Comparison of ENCODE assay signal across 9 mouse cellular contexts in genomic region chr9:106123599-106123998, GRCm38 (mm10). TPM values are rescaled to one million over a fixed set of nuclear protein-coding genes. Genes with fewer than 3 reads are reported as not detected.
DNase-seq lines count a peak whose midpoint lies in the region; ATAC-seq and TF ChIP-seq lines count a peak whose summit lies in the region.
"Had no signal": no experiment of that assay in that cellular context is flagged by ENCODE, and none has a peak within 500 bp of the region (broad histone marks: within the 10 kb centered on the region; RNA-seq: fewer than 3 reads in every experiment).

No protein-coding gene starts in this region.

- TF ChIP-seq CTCF in heart, postnatal 0 days (IDR thresholded peaks at IDR 0.05; ENCODE audit: low read depth): peak; percentile 58
- peak; percentile 56 to 69 (median 60) for TF ChIP-seq CTCF in MEL (IDR thresholded peaks at IDR 0.05 in 2 of 3, conservative IDR thresholded peaks at IDR 0.05 in 1 of 3; ENCODE audit: control insufficient read depth in 1 of 3, insufficient read depth in 1 of 3, low read depth in 2 of 3, low read length in 3 of 3, poor library complexity in 1 of 3, severe bottlenecking in 1 of 3)

- no peak for TF ChIP-seq EP300 in heart, postnatal 0 days (IDR thresholded peaks at IDR 0.05; ENCODE audit: low read depth)
- TF ChIP-seq EP300 in MEL (IDR thresholded peaks at IDR 0.05; ENCODE audit: low read depth in 1 of 2, low read length in 2 of 2): no peak

- no peak for TF ChIP-seq POLR2A in MEL (IDR thresholded peaks at IDR 0.05; ENCODE audit: control insufficient read depth in 1 of 2, insufficient read depth in 1 of 2, low read depth in 1 of 2, low read length in 2 of 2, poor library complexity in 1 of 2)

- intact Hi-C loops in heart, postnatal 25 days (cut with DNase I): no loop called here

- peak; percentile 47 for TF ChIP-seq RAD21 in MEL (IDR thresholded peaks at IDR 0.05; ENCODE audit: low read depth, low read length)

- no peaks in the 10 kb centered on the region for H3K9me3 ChIP-seq in heart, postnatal 0 days (replicated peaks; ENCODE audit: control insufficient read depth, low read length)
- H3K9me3 ChIP-seq in MEL (replicated peaks; ENCODE audit: insufficient read depth, low read length): no peaks in the 10 kb centered on the region
- no peaks in the 10 kb centered on the region for H3K9me3 ChIP-seq in embryonic facial prominence, embryonic 14.5 days (ENCODE audit: control insufficient read depth, low read length)

- DNase-seq in heart, postnatal 0 days (ENCODE audit: low spot score): no peak
- DNase-seq in heart, postnatal 25 days (ENCODE audit: low spot score): no peak
- DNase-seq in 3T3-L1 (ENCODE audit: low read depth, low spot score) (peak; percentile 53), MEL (ENCODE audit: low read depth, low spot score) (peak; percentile 57)
- DNase-seq in embryonic facial prominence, embryonic 14.5 days (ENCODE audit: low spot score): peak; percentile 37
- peak; percentile 36 for DNase-seq in lung, postnatal 10 days
- DNase-seq in thymus, postnatal 4 days: peak; percentile 55
- no peak for DNase-seq in urinary bladder, postnatal 36 days (ENCODE audit: low spot score in 2 of 2)

- H3K4me2 ChIP-seq in heart, postnatal 0 days (ENCODE audit: low read depth, low read length): no peak overlapping the region
- H3K4me2 ChIP-seq in embryonic facial prominence, embryonic 14.5 days (ENCODE audit: low read depth, low read length): no peak overlapping the region
- H3K4me2 ChIP-seq: neural tube, embryonic 13.5 days had no signal

- no peaks in the 10 kb centered on the region for H3K36me3 ChIP-seq in heart, postnatal 0 days (replicated peaks; ENCODE audit: control insufficient read depth, insufficient read depth, low read length)
- no peaks in the 10 kb centered on the region for H3K36me3 ChIP-seq in MEL (ENCODE audit: control insufficient read depth in 1 of 2, insufficient read depth in 2 of 2, low read length in 2 of 2)
- H3K36me3 ChIP-seq in embryonic facial prominence, embryonic 14.5 days (ENCODE audit: control insufficient read depth, insufficient read depth, low read length): no peaks in the 10 kb centered on the region
- H3K36me3 ChIP-seq: neural tube, embryonic 13.5 days had no signal

- no peaks in the 10 kb centered on the region for H3K79me2 ChIP-seq in MEL (ENCODE audit: control insufficient read depth, insufficient read depth, low read length, poor library complexity)

- H3K27me3 ChIP-seq in heart, postnatal 0 days (ENCODE audit: control insufficient read depth, insufficient read depth, low read length): no peaks in the 10 kb centered on the region
- no peaks in the 10 kb centered on the region for H3K27me3 ChIP-seq in MEL (ENCODE audit: control insufficient read depth in 1 of 2, insufficient read depth in 2 of 2, low read length in 2 of 2)
- H3K27me3 ChIP-seq in embryonic facial prominence, embryonic 14.5 days (replicated peaks; ENCODE audit: control insufficient read depth, insufficient read depth, low read length): no peaks in the 10 kb centered on the region
- H3K27me3 ChIP-seq: neural tube, embryonic 13.5 days had no signal

- H3K4me1 ChIP-seq in heart, postnatal 0 days (ENCODE audit: control insufficient read depth, insufficient read depth): no peaks in the 10 kb centered on the region
- no peaks in the 10 kb centered on the region for H3K4me1 ChIP-seq in MEL (ENCODE audit: control insufficient read depth in 1 of 2, insufficient read depth in 2 of 2, low read length in 2 of 2)
- 0 out of 2 replicates have a peak, but pooled peaks cover 4% of the 10 kb centered on the region for H3K4me1 ChIP-seq in embryonic facial prominence, embryonic 14.5 days (ENCODE audit: control insufficient read depth, insufficient read depth, low read length)

- ATAC-seq in heart, postnatal 0 days (ENCODE audit: insufficient read depth, low read depth): no peak
- ATAC-seq in embryonic facial prominence, embryonic 14.5 days (ENCODE audit: low read depth): no peak

- H3K9ac ChIP-seq in heart, postnatal 0 days (replicated peaks; ENCODE audit: low read depth, low read length): no peak overlapping the region
- no peak overlapping the region for H3K9ac ChIP-seq in MEL (ENCODE audit: control insufficient read depth, low read depth, low read length, poor library complexity, severe bottlenecking)
- H3K9ac ChIP-seq in embryonic facial prominence, embryonic 14.5 days (ENCODE audit: low read depth, low read length): no peak overlapping the region
- H3K9ac ChIP-seq: neural tube, embryonic 13.5 days had no signal

- H3K27ac ChIP-seq in heart, postnatal 0 days (ENCODE audit: low read depth): no peak overlapping the region
- no peak overlapping the region for H3K27ac ChIP-seq in MEL (ENCODE audit: control insufficient read depth, low read depth, low read length)
- no peak overlapping the region for H3K27ac ChIP-seq in embryonic facial prominence, embryonic 14.5 days (replicated peaks; ENCODE audit: low read depth, low read length)
- H3K27ac ChIP-seq: neural tube, embryonic 13.5 days had no signal

- H3K4me3 ChIP-seq in heart, postnatal 0 days (ENCODE audit: low read depth, low read length): no peak overlapping the region
- H3K4me3 ChIP-seq in MEL (ENCODE audit: control insufficient read depth in 1 of 2, insufficient read depth in 1 of 2, low read depth in 2 of 2, low read length in 2 of 2): no peak overlapping the region
- no peak overlapping the region for H3K4me3 ChIP-seq in embryonic facial prominence, embryonic 14.5 days (ENCODE audit: low read depth, low read length)
- H3K4me3 ChIP-seq: neural tube, embryonic 13.5 days had no signal

- WGBS in heart, postnatal 0 days: 42% methylated on average over 4 of the region's 4 CpGs
- WGBS in embryonic facial prominence, embryonic 14.5 days: 47% methylated on average over 4 of the region's 4 CpGs

TF ChIP-seq in MEL, 35 proteins besides CTCF, POLR2A, EP300 and RAD21:
- TF ChIP-seq ETS1 (IDR thresholded peaks at IDR 0.05; ENCODE audit: low read depth, low read length) (no peak), HCFC1 (IDR thresholded peaks at IDR 0.05; ENCODE audit: low read depth, low read length) (no peak), TAL1 (IDR thresholded peaks at IDR 0.05; ENCODE audit: low read length) (no peak), KAT2A (conservative IDR thresholded peaks at IDR 0.05; ENCODE audit: low read depth, low read length) (no peak), USF2 (IDR thresholded peaks at IDR 0.05; ENCODE audit: borderline replicate concordance in 1 of 2, insufficient read depth in 1 of 2, low read depth in 1 of 2, low read length in 2 of 2) (no peak), TBP (IDR thresholded peaks at IDR 0.05; ENCODE audit: low read depth, low read length) (no peak), BHLHE40 (IDR thresholded peaks at IDR 0.05; ENCODE audit: borderline replicate concordance, low read depth, low read length) (no peak), TCF12 (IDR thresholded peaks at IDR 0.05; ENCODE audit: low read depth, low read length) (no peak), CHD1 (IDR thresholded peaks at IDR 0.05; ENCODE audit: low read depth, low read length) (no peak), MYB (IDR thresholded peaks at IDR 0.05; ENCODE audit: low read depth, low read length) (no peak), CHD2 (IDR thresholded peaks at IDR 0.05; ENCODE audit: low read length) (no peak), USF1 (IDR thresholded peaks at IDR 0.05; ENCODE audit: low read depth, low read length) (no peak), SMC3 (IDR thresholded peaks at IDR 0.05; ENCODE audit: low read depth, low read length) (no peak), POLR2AphosphoS5 (IDR thresholded peaks at IDR 0.05; ENCODE audit: borderline replicate concordance, low read depth, low read length) (no peak), NELFE (IDR thresholded peaks at IDR 0.05; ENCODE audit: low read depth, low read length) (no peak), SIN3A (IDR thresholded peaks at IDR 0.05; ENCODE audit: low read length) (no peak), ELF1 (IDR thresholded peaks at IDR 0.05; ENCODE audit: low read depth, low read length) (no peak), ZKSCAN1 (IDR thresholded peaks at IDR 0.05; ENCODE audit: low read depth, low read length) (no peak), ZC3H11A (IDR thresholded peaks at IDR 0.05; ENCODE audit: low read depth, low read length) (no peak)
TF ChIP-seq in MEL: peak in this region for 0.

RNA-seq across cellular contexts. Expression of gene Col6a4, which starts 27.0 kb away (rescaled TPM):
- under 0.01 TPM in 1 of 2 replicates, not detected in the other for total RNA-seq in heart, postnatal 0 days (2014; rRNA removed; ENCODE audit: low replicate concordance)
- 0.01 TPM in 1 of 2 replicates, not detected in the other for polyA plus RNA-seq in heart, postnatal 0 days (2015; fragmentation: Nextera tagmentation; extraction: Ambion mirVana)
- not detected for total RNA-seq in heart, postnatal 25 days (2021)
- total RNA-seq in MEL (2012; rRNA removed): not detected in 2 replicates
- not detected for polyA plus RNA-seq in MEL (2012; ENCODE audit: insufficient read depth in 1 of 2, insufficient read length in 2 of 2, low read depth in 1 of 2, low replicate concordance in 2 of 2, missing spikeins in 1 of 2)
- polyA plus RNA-seq in embryonic facial prominence, embryonic 14.5 days (2014; fragmentation: Nextera tagmentation; extraction: Ambion mirVana): 0.16 and 0.24 TPM in 2 replicates

RNA-seq across cellular contexts. Expression of gene Glyctk, which starts 34.3 kb away (rescaled TPM):
- total RNA-seq in heart, postnatal 0 days (2014; rRNA removed; ENCODE audit: low replicate concordance): 2.0 and 2.5 TPM in 2 replicates
- polyA plus RNA-seq in heart, postnatal 0 days (2015; fragmentation: Nextera tagmentation; extraction: Ambion mirVana): 0.90 and 1.1 TPM in 2 replicates
- total RNA-seq in heart, postnatal 25 days (2021): 1 to 10 TPM; 1.7 to 2.1 TPM
- 3.1 and 3.2 TPM in 2 replicates for total RNA-seq in MEL (2012; rRNA removed)
- 1 to 10 TPM in 1 of 2 experiments, not detected in 1; 3.3 TPM for polyA plus RNA-seq in MEL (2012; ENCODE audit: insufficient read depth in 1 of 2, insufficient read length in 2 of 2, low read depth in 1 of 2, low replicate concordance in 2 of 2, missing spikeins in 1 of 2)
- 1.9 and 2.1 TPM in 2 replicates for polyA plus RNA-seq in embryonic facial prominence, embryonic 14.5 days (2014; fragmentation: Nextera tagmentation; extraction: Ambion mirVana)

RNA-seq across cellular contexts. Expression of gene Wdr82, which starts 47.1 kb away (rescaled TPM):
- total RNA-seq in heart, postnatal 0 days (2014; rRNA removed; ENCODE audit: low replicate concordance): 122 and 124 TPM in 2 replicates
- polyA plus RNA-seq in heart, postnatal 0 days (2015; fragmentation: Nextera tagmentation; extraction: Ambion mirVana): 13.9 and 14.3 TPM in 2 replicates
- total RNA-seq in heart, postnatal 25 days (2021): 10 to 100 TPM; 42.6 to 45.8 TPM
- 72.2 and 78.0 TPM in 2 replicates for total RNA-seq in MEL (2012; rRNA removed)
- polyA plus RNA-seq in MEL (2012; ENCODE audit: insufficient read depth in 1 of 2, insufficient read length in 2 of 2, low read depth in 1 of 2, low replicate concordance in 2 of 2, missing spikeins in 1 of 2): 100 to 1,000 TPM in 1 of 2 experiments, 10 to 100 TPM in 1; 41.7 to 108 TPM
- 25.5 and 27.9 TPM in 2 replicates for polyA plus RNA-seq in embryonic facial prominence, embryonic 14.5 days (2014; fragmentation: Nextera tagmentation; extraction: Ambion mirVana)

Comparison
In these comparisons a context has a peak if more than half of its experiments do, and no peak if none do; other contexts are left out.
1. DNase-seq: peak in 3T3-L1 (single experiment), MEL (single experiment), embryonic facial prominence, embryonic 14.5 days (single experiment), lung, postnatal 10 days (single experiment) and thymus, postnatal 4 days (single experiment); none in heart, postnatal 0 days (single experiment), heart, postnatal 25 days (single experiment) and urinary bladder, postnatal 36 days (0 of 2).